ENCODE assay signal across 9 mouse cellular contexts in the genomic region with DNA sequence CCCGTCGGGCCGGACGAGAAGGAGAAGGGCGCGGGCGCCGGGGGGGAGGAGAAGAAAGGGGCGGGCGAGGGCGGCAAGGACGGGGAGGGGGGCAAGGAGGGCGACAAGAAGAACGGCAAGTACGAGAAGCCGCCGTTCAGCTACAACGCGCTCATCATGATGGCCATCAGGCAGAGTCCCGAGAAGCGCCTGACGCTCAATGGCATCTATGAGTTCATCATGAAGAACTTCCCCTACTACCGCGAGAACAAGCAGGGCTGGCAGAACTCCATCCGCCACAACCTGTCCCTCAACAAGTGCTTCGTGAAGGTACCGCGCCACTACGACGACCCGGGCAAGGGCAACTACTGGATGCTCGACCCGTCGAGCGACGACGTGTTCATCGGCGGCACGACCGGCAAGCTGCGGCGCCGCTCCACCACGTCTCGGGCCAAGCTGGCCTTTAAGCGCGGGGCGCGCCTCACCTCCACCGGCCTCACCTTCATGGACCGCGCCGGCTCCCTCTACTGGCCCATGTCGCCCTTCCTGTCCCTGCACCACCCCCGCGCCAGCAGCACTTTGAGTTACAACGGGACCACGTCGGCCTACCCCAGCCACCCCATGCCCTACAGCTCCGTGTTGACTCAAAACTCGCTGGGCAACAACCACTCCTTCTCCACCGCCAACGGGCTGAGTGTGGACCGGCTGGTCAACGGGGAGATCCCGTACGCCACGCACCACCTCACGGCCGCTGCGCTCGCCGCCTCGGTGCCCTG. TPM values are rescaled to one million over a fixed set of nuclear protein-coding genes. Genes with fewer than 3 reads are reported as not detected.
DNase-seq lines count a peak whose midpoint lies in the region; ATAC-seq lines count a peak whose summit lies in the region.
"Had no signal": no experiment of that assay in that cellular context is flagged by ENCODE, and none has a peak within 500 bp of the region (broad histone marks: within the 10 kb centered on the region; RNA-seq: fewer than 3 reads in every experiment).

A gene (plus strand): TSS at position 299 of the 755 bp plus-strand sequence.

- H3K9me3 ChIP-seq in lung, embryonic 15.5 days: no peaks in the 10 kb centered on the region
- H3K9me3 ChIP-seq in embryonic facial prominence, embryonic 12.5 days: no peaks in the 10 kb centered on the region
- no peaks in the 10 kb centered on the region for H3K9me3 ChIP-seq in midbrain, embryonic 10.5 days (replicated peaks)

- H3K36me3 ChIP-seq in lung, embryonic 15.5 days: no peaks in the 10 kb centered on the region
- no peaks in the 10 kb centered on the region for H3K36me3 ChIP-seq in embryonic facial prominence, embryonic 12.5 days
- no peaks in the 10 kb centered on the region for H3K36me3 ChIP-seq in midbrain, embryonic 10.5 days

- H3K4me3 ChIP-seq in lung, embryonic 15.5 days: peak within 1 kb of the TSS; percentile 35
- peak within 1 kb of the TSS; percentile 39 for H3K4me3 ChIP-seq in embryonic facial prominence, embryonic 12.5 days
- peak within 1 kb of the TSS; percentile 56 for H3K4me3 ChIP-seq in midbrain, embryonic 10.5 days

- H3K27me3 ChIP-seq in lung, embryonic 15.5 days: peaks cover 79% of the 10 kb centered on the region
- H3K27me3 ChIP-seq in embryonic facial prominence, embryonic 12.5 days: peaks cover 61% of the 10 kb centered on the region
- peaks cover 100% of the 10 kb centered on the region for H3K27me3 ChIP-seq in midbrain, embryonic 10.5 days (ENCODE audit: low read depth, poor library complexity, severe bottlenecking)

- 1% methylated on average over 74 of the region's 75 CpGs for WGBS in lung, embryonic 15.5 days
- under 1% methylated on average over 75 of the region's 75 CpGs for WGBS in embryonic facial prominence, embryonic 12.5 days
- under 1% methylated on average over 74 of the region's 75 CpGs for WGBS in midbrain, embryonic 10.5 days

- H3K4me1 ChIP-seq in lung, embryonic 15.5 days: peaks cover 11% of the 10 kb centered on the region
- peaks cover 7% of the 10 kb centered on the region; the same call in 1 of the 2 replicates for H3K4me1 ChIP-seq in embryonic facial prominence, embryonic 12.5 days
- peaks cover 22% of the 10 kb centered on the region for H3K4me1 ChIP-seq in midbrain, embryonic 10.5 days

- 0 out of 2 replicates have a peak, but pooled peaks have one; percentile 27 for ATAC-seq in lung, embryonic 15.5 days (ENCODE audit: borderline replicate concordance, extremely low read depth, low FRiP score, low TSS enrichment)
- no peak for ATAC-seq in embryonic facial prominence, embryonic 12.5 days (ENCODE audit: insufficient number of reproducible peaks, insufficient read depth, low FRiP score, low TSS enrichment)
- ATAC-seq in erythroid progenitor cell, adult 5-6 weeks (replicated peaks; ENCODE audit: low FRiP score, poor library complexity, severe bottlenecking): no peak

- DNase-seq in lung, adult 18-20 months: no peak
- DNase-seq in kidney, postnatal 10 days: peak; percentile 19
- peak; percentile 67 for DNase-seq in midbrain, embryonic 10.5 days (ENCODE audit: low spot score)
- no peak for DNase-seq in adrenal gland, adult (ENCODE audit: inconsistent age in 2 of 2, low spot score in 1 of 2)
- no peak for DNase-seq in spleen, adult 18-20 months

- no peak within 1 kb of the TSS for H3K27ac ChIP-seq in lung, embryonic 15.5 days
- peak within 1 kb of the TSS; percentile 75 for H3K27ac ChIP-seq in embryonic facial prominence, embryonic 12.5 days
- H3K27ac ChIP-seq in midbrain, embryonic 10.5 days (replicated peaks): no peak within 1 kb of the TSS; the same call in 1 of the 2 replicates
- H3K27ac ChIP-seq: macrophage had no signal

- H3K9ac ChIP-seq in lung, embryonic 15.5 days: no peak within 1 kb of the TSS
- H3K9ac ChIP-seq in embryonic facial prominence, embryonic 12.5 days: peak within 1 kb of the TSS; percentile 45

- peak within 1 kb of the TSS; percentile 55 for H3K4me2 ChIP-seq in lung, embryonic 15.5 days
- H3K4me2 ChIP-seq in embryonic facial prominence, embryonic 12.5 days (replicated peaks): peak within 1 kb of the TSS; percentile 49

RNA-seq across cellular contexts. Expression of the gene that starts here (rescaled TPM):
- polyA plus RNA-seq in lung, embryonic 15.5 days (2015; fragmentation: Nextera tagmentation; extraction: Ambion mirVana): not detected in 2 replicates
- 0.05 TPM in 1 of 2 replicates, not detected in the other for polyA plus RNA-seq in embryonic facial prominence, embryonic 12.5 days (2016; fragmentation: Nextera tagmentation; extraction: Ambion mirVana)
- polyA plus RNA-seq in midbrain, embryonic 10.5 days (2016; fragmentation: Nextera tagmentation; extraction: Ambion mirVana): 0.05 TPM in 1 of 2 replicates, not detected in the other
- total RNA-seq in erythroid progenitor cell, adult 5-6 weeks (2015; ENCODE audit: low replicate concordance): not detected in 2 replicates
- total RNA-seq in erythroid progenitor cell, adult 5-6 weeks (2017; ENCODE audit: low replicate concordance): not detected in 2 replicates
- polyA plus RNA-seq: macrophage had no signal

Comparison
In these comparisons a context has a peak if more than half of its experiments do, and no peak if none do; other contexts are left out.
1. Peak in ATAC-seq, H3K4me3 ChIP-seq and H3K4me2 ChIP-seq in lung, embryonic 15.5 days; RNA of the gene not detected or under 1 TPM.
2. Peak in DNase-seq and H3K4me3 ChIP-seq in midbrain, embryonic 10.5 days; RNA of the gene not detected or under 1 TPM.